Mouse (Mus musculus) gastrocnemius, postnatal 36 days (tissue): ENCODE measurements at regions not wholly inside any gene's neighbourhood (a gene's known extent, or its start where the extent isn't known, plus 50 kb on each side); places are given as distances from the start of the nearest gene placed in this dataset.
"Not testable (repeated sequence)": the region's sequence is repeated elsewhere in the genome, so short reads cannot be mapped to it uniquely, and the experiment has no call there.

Experiments
- DNase-seq, 2 experiments: peaks; one replicate each; pipeline ENCODE4 v3.0.0; 2022
- intact Hi-C: fragments of 180-260 bp; cut with DNase I; formaldehyde crosslinking; loops from one replicate; pipeline ENCODE4 v1.15.1; 2025

GRCm38 (mm10) chr12:29049105-29049511 lies 297.5 kb downstream of the Eipr1 start:
- intact Hi-C loops: no loop called here
- no peak for DNase-seq

- intact Hi-C loops: no loop called here
- DNase-seq: no peak
Observed at GRCm38 (mm10) chr12:29049801-29050200, 298.2 kb downstream of the Eipr1 start.

- intact Hi-C loops: no loop called here
Observed at GRCm38 (mm10) chr12:29050516-29051251, 299.1 kb downstream of the Eipr1 start.

GRCm38 (mm10) chr12:29054367-29054766 lies 302.8 kb downstream of the Eipr1 start:
- intact Hi-C loops: no loop called here
- no peak for DNase-seq

More at GRCm38 (mm10) chr12:29050516-29051251, 299.1 kb downstream of the Eipr1 start:
- DNase-seq: no peak

GRCm38 (mm10) chr12:29062025-29062637 lies 310.5 kb downstream of the Eipr1 start:
- intact Hi-C loops: no loop called here
- DNase-seq: no peak

- DNase-seq: no peak
- intact Hi-C loops: no loop called here
Observed at GRCm38 (mm10) chr12:29062801-29063200, 311.2 kb downstream of the Eipr1 start.

GRCm38 (mm10) chr12:29068180-29068579 lies 316.6 kb downstream of the Eipr1 start:
- intact Hi-C loops: no loop called here
- no peak for DNase-seq

GRCm38 (mm10) chr12:29075096-29075852 lies 323.7 kb downstream of the Eipr1 start:
- intact Hi-C loops: no loop called here

GRCm38 (mm10) chr12:29076606-29077005 lies 325.0 kb downstream of the Eipr1 start:
- DNase-seq: no peak

More at GRCm38 (mm10) chr12:29075096-29075852, 323.7 kb downstream of the Eipr1 start:
- no peak for DNase-seq

GRCm38 (mm10) chr12:29079011-29079410 lies 327.4 kb downstream of the Eipr1 start:
- intact Hi-C loops: no loop called here
- DNase-seq: no peak

More at GRCm38 (mm10) chr12:29076606-29077005, 325.0 kb downstream of the Eipr1 start:
- intact Hi-C loops: no loop called here

GRCm38 (mm10) chr12:29083426-29084221 lies 332.0 kb downstream of the Eipr1 start:
- intact Hi-C loops: no loop called here
- no peak for DNase-seq

GRCm38 (mm10) chr12:29087245-29087644 lies 335.6 kb downstream of the Eipr1 start:
- DNase-seq, intact Hi-C loops: not testable (repeated sequence)

GRCm38 (mm10) chr12:29089634-29090033 lies 338.0 kb downstream of the Eipr1 start:
- no peak for DNase-seq
- intact Hi-C loops: no loop called here

- intact Hi-C loops: no loop called here
- DNase-seq: no peak
Observed at GRCm38 (mm10) chr12:29090451-29090850, 338.8 kb downstream of the Eipr1 start.

- DNase-seq: no peak
- intact Hi-C loops: no loop called here
Observed at GRCm38 (mm10) chr12:29095406-29096032, 343.9 kb downstream of the Eipr1 start.

GRCm38 (mm10) chr12:29096033-29096913 lies 344.7 kb downstream of the Eipr1 start:
- intact Hi-C loops: no loop called here
- no peak for DNase-seq

GRCm38 (mm10) chr12:29100042-29100570 lies 348.5 kb downstream of the Eipr1 start:
- DNase-seq: no peak
- intact Hi-C loops: no loop called here

GRCm38 (mm10) chr12:29106893-29107719 lies 355.5 kb downstream of the Eipr1 start:
- intact Hi-C loops: no loop called here
- no peak for DNase-seq
